Mouse (Mus musculus): Measurements from ENCODE around the gene Cdk15.

- TF ChIP-seq CTCF (IDR thresholded peaks at IDR 0.05; ENCODE audit: borderline replicate concordance, control insufficient read depth, extremely low read depth, insufficient read depth, low read length, poor library complexity) (no peak), POLR2A (IDR thresholded peaks at IDR 0.05; ENCODE audit: control insufficient read depth, extremely low read depth, insufficient read depth, low read length, poor library complexity) (no peak)
These were observed 12.8 kb downstream of the Cdk15 start for GRCm38 (mm10) chr1:59269466-59269865.
